Mouse (Mus musculus): ENCODE data around the gene Cdh22. TPM values are rescaled to one million over a fixed set of nuclear protein-coding genes. Genes with fewer than 3 reads are reported as not detected.
A peak's percentile ranks its signal among the peaks of the same experiment; 100 is the strongest.

The Cdh22 gene
- polyA plus RNA-seq, 1 experiment from 2014 or later: 0.15 TPM

DNA sequence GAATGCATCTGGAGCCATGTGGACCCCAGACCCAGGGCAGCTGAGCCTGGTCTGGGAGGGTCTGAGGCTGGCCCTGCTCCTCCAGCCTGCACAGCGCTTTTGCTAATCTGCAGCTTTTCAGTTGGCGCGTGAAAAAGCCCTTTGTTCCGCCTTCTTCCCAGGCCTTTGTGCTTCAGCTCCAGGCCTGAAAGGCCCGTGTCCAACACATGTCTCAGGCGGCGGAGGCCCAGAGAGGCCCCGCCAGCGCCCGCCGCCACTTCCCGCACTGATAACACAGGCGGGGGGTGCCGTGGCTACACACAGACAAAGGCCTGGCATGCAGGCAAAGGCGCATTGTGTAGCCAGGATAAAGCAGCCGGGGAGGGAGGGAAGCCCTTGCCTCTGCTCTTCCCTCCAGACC lies 98.6 kb downstream of the Cdh22 start:
- Histone ChIP-seq H3K36me3 (no peaks in the 10 kb centered on the region), H3K4me2 (no peak overlapping the region), H3K9me3 (replicated peaks) (no peaks in the 10 kb centered on the region), H3K4me1 (replicated peaks) (peaks cover 27% of the 10 kb centered on the region), H3K9ac (no peak overlapping the region), H3K27ac (no peak overlapping the region), H3K27me3 (peaks cover 79% of the 10 kb centered on the region), H3K4me3 (no peak overlapping the region)
- WGBS: 15% methylated on average over 16 of the region's 16 CpGs
- no peak; the same call in 1 of the 2 replicates for ATAC-seq (replicated peaks; ENCODE audit: insufficient number of reproducible peaks, insufficient read depth, low FRiP score, low read depth)

DNA sequence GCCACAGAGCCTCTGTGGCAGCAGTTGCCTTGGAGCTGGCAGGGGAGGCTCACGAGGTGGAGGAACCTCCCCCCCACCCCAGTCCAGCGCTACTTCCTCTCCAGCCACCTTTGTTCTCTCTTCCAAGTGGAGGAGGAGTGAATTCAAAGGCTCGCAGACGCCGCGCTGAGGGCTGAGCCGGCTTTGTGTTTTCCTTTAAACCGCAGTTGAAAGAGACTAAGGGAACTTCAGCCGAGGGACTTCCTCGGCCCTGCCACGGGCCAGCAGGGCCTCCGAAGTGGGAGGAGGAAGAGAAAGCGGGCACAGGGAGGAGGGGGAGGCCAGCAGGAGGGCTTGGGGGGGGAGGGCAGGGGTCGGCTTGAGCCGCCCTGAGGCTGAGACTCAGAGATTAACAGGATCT lies 101.1 kb downstream of the Cdh22 start:
- Histone ChIP-seq H3K4me2 (peak overlapping the region; percentile 34), H3K27me3 (peaks cover 77% of the 10 kb centered on the region), H3K4me1 (replicated peaks) (peaks cover 15% of the 10 kb centered on the region), H3K9me3 (replicated peaks) (no peaks in the 10 kb centered on the region), H3K4me3 (peak overlapping the region; percentile 8; the same call in 1 of the 2 replicates), H3K27ac (no peak overlapping the region), H3K36me3 (no peaks in the 10 kb centered on the region), H3K9ac (no peak overlapping the region)
- WGBS: 2% methylated on average over 15 of the region's 15 CpGs
- ATAC-seq (replicated peaks; ENCODE audit: insufficient number of reproducible peaks, insufficient read depth, low FRiP score, low read depth): no peak

DNA sequence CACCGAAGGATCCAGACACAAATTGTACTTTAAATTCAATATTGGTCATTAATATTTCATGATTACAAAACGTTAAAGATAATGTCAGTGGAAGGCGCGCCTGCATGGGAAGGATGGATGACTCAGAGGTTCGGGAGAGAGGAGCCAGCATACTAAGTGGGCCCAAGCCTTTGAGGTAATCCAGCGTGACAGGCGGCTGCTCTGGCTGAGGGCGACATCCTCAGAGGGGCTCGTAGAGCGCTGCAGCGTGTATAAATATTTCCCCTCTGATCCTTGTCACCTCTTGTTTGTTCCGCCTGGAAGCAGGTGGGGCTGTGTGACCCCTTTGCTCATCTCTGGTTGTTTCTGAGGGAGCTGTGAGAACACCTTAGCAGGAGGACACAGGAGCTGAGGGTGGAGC lies 103.2 kb downstream of the Cdh22 start:
- no peaks in the 10 kb centered on the region for H3K36me3 ChIP-seq
- H3K4me1 ChIP-seq (replicated peaks): peaks cover 11% of the 10 kb centered on the region
- H3K4me3 ChIP-seq: no peak overlapping the region
- no peak overlapping the region for H3K9ac ChIP-seq
- ATAC-seq (replicated peaks; ENCODE audit: insufficient number of reproducible peaks, insufficient read depth, low FRiP score, low read depth): no peak
- H3K9me3 ChIP-seq (replicated peaks): no peaks in the 10 kb centered on the region
- no peak overlapping the region for H3K27ac ChIP-seq
- WGBS: 40% methylated on average over 12 of the region's 12 CpGs
- H3K27me3 ChIP-seq: peaks cover 78% of the 10 kb centered on the region
- no peak overlapping the region for H3K4me2 ChIP-seq

DNA sequence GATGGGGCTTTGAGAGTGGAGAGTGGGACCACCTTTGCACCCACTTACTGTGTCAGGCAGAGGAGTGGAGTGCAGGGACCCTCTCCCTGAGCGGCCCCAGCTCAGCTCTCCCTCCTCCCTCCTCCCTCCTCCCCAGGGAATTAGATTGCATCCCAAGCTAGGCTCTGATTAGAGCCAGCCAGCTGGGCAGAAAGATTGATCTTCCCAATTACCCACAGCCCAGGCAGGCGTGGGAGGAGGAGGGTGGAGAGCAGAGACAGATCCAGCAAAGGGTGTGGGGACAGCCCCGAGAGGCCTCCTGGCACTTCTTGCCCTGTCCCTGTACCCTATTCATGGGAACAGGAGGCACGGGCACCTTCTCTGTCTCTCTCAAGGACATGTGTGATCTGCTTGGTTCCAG lies 105.5 kb downstream of the Cdh22 start:
- WGBS: 39% methylated on average over 4 of the region's 4 CpGs
- Histone ChIP-seq H3K27me3 (peaks cover 77% of the 10 kb centered on the region), H3K4me2 (no peak overlapping the region), H3K27ac (no peak overlapping the region), H3K9ac (no peak overlapping the region), H3K4me3 (no peak overlapping the region), H3K4me1 (replicated peaks) (peaks cover 8% of the 10 kb centered on the region; the same call in 1 of the 2 replicates), H3K9me3 (replicated peaks) (no peaks in the 10 kb centered on the region), H3K36me3 (no peaks in the 10 kb centered on the region)
- ATAC-seq (replicated peaks; ENCODE audit: insufficient number of reproducible peaks, insufficient read depth, low FRiP score, low read depth): no peak

DNA sequence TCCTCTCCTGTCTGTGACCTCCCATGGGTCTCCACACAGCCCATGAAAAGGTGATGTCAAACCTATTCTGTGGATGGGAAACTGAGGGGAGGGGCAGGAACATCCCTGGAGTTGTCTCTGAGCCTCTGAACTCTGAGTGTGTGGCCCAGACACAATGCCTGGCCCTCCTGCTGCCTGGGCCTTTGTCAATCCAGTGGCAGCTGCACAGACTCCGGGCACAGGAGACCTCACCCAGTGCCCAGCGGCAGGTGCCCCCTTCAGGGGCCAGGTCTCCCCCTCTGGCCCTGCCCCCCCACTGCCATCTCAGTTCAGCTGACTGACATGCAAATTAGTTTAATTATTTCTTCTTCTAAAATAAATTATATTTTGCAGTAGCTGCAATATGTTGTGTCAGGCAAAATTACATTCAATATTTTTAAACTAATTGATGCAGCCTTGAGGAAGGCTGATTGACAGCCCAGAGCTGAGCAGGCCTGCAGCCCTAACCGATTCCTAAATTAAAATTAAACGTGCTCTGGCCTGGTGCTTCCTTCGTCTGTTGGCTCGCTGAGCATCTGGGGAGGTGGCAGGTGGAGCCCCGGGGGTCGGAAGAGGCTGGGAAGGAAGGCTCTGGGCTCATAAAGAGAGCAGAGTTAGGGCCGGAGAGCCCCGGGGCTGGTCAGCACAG lies 107.6 kb downstream of the Cdh22 start:
- Histone ChIP-seq H3K4me3 (no peak overlapping the region), H3K4me1 (replicated peaks) (no peaks in the 10 kb centered on the region), H3K9ac (no peak overlapping the region), H3K27ac (no peak overlapping the region), H3K27me3 (peaks cover 68% of the 10 kb centered on the region), H3K36me3 (no peaks in the 10 kb centered on the region), H3K4me2 (no peak overlapping the region), H3K9me3 (replicated peaks) (no peaks in the 10 kb centered on the region)
- 51% methylated on average over 10 of the region's 10 CpGs for WGBS
- ATAC-seq (replicated peaks; ENCODE audit: insufficient number of reproducible peaks, insufficient read depth, low FRiP score, low read depth): no peak

DNA sequence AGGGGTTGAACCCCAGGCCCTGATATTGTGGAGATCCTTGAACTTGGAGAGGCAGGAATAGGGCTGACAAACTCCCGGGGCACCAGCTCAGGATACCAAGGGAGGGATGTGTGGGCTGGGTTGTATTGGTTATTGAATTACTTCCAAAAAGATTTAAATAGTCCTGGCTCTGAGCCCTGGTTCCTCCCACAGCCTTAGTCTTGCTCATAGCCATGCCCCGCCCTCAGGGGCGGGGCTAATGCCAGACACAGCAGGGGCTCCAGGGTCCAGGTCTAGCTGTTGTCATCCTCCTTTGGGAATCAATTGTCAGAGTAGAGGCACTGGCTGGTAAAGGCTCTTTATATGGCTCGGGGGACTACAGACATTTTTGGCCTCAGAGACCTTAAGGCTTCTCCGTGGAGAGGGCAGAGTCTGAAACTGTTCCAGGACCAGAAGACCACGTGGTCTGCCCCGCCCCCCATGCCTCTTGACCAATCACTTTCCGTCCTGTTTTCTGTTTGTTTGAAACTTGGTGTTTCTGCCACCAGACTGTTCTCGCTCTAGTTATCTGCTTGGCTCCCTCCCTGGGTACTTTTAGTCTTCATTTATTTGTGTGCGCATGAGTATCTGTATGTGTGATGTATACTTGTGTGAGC lies 113.3 kb downstream of the Cdh22 start:
- Histone ChIP-seq H3K36me3 (no peaks in the 10 kb centered on the region), H3K27me3 (peaks cover 80% of the 10 kb centered on the region), H3K9me3 (replicated peaks) (no peaks in the 10 kb centered on the region), H3K4me1 (replicated peaks) (no peaks in the 10 kb centered on the region), H3K9ac (no peak overlapping the region), H3K4me2 (no peak overlapping the region), H3K4me3 (no peak overlapping the region), H3K27ac (no peak overlapping the region)
- 0 out of 2 replicates have a peak, but pooled peaks have one; percentile 25 for ATAC-seq (replicated peaks; ENCODE audit: insufficient number of reproducible peaks, insufficient read depth, low FRiP score, low read depth)
- WGBS: 28% methylated on average over 10 of the region's 10 CpGs

DNA sequence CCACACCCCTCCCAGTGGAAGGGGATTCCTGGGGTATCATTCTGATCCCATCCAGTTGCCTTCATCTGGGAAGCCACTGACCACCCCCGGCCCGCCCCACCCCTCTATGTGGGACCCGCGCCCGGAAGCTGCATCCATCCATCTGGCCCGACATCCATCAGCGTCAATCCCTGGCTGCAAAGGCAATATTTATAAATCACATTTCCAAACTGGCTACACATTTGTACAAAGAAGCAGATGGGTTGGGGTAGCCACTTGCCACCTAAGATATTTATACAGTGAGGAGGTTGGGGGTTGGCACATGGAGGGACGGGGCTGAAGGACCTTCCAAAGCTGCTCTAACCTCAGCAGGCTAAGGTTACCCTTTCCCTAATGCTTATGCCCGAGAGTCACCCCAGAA lies 113.9 kb downstream of the Cdh22 start:
- Histone ChIP-seq H3K27ac (no peak overlapping the region), H3K27me3 (peaks cover 80% of the 10 kb centered on the region), H3K4me2 (no peak overlapping the region), H3K9ac (no peak overlapping the region), H3K4me1 (replicated peaks) (no peaks in the 10 kb centered on the region), H3K4me3 (no peak overlapping the region), H3K36me3 (no peaks in the 10 kb centered on the region), H3K9me3 (replicated peaks) (no peaks in the 10 kb centered on the region)
- WGBS: 69% methylated on average over 9 of the region's 9 CpGs
- ATAC-seq (replicated peaks; ENCODE audit: insufficient number of reproducible peaks, insufficient read depth, low FRiP score, low read depth): no peak

DNA sequence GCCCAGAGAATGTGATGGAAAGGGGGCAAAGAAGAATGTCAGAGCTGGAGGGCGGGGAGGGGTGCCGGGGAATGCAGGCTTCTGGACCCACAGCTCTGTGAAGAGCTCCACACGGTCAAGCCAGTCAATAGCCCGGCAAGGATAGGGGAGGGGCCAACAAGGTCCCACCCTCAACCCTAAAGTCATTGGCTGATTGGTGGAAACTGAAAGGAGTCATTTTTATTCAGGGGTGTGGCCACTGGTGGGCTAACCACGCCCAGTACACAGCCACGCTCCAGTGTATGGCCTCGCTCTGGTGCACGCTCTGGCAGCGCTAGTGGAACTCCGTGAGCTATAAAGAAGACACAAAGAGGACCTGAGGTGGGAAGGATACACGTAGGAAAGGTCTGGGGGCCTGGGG lies 120.9 kb downstream of the Cdh22 start:
- H3K9me3 ChIP-seq (replicated peaks): no peaks in the 10 kb centered on the region
- no peak for ATAC-seq (replicated peaks; ENCODE audit: insufficient number of reproducible peaks, insufficient read depth, low FRiP score, low read depth)
- H3K27me3 ChIP-seq: peaks cover 99% of the 10 kb centered on the region
- no peak overlapping the region for H3K4me2 ChIP-seq
- H3K36me3 ChIP-seq: no peaks in the 10 kb centered on the region
- WGBS: 23% methylated on average over 11 of the region's 11 CpGs
- H3K27ac ChIP-seq: no peak overlapping the region
- no peak overlapping the region for H3K4me3 ChIP-seq
- no peak overlapping the region for H3K9ac ChIP-seq
- peaks cover 5% of the 10 kb centered on the region; the same call in 1 of the 2 replicates for H3K4me1 ChIP-seq (replicated peaks)

DNA sequence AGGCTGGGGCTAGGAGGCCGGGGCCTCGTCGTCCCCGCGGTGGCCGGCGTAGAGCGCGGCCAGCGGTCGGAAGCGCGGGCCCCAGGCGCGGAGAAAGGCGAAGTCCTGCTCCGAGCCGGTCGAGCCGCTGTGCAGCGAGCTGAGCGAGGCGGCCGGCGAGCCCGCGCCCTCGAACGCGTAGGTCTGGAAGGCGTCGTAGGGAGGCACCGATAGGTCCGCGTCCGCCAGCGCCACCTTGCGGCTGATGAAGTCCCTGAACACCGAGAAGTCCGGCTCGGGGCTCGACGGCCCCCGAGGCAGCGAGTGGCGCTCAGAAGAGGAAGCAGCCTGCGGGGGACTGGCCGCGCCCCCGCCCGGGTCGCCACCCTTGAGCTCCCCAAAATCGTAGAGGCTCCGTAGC lies 122.5 kb downstream of the Cdh22 start:
- Histone ChIP-seq H3K4me1 (replicated peaks) (peaks cover 5% of the 10 kb centered on the region; the same call in 1 of the 2 replicates), H3K27me3 (peaks cover 96% of the 10 kb centered on the region), H3K9me3 (replicated peaks) (no peaks in the 10 kb centered on the region), H3K27ac (no peak overlapping the region), H3K4me3 (peak overlapping the region; percentile 17; the same call in 1 of the 2 replicates), H3K4me2 (no peak overlapping the region), H3K36me3 (no peaks in the 10 kb centered on the region), H3K9ac (no peak overlapping the region)
- WGBS: 1% methylated on average over 54 of the region's 54 CpGs
- peak; percentile 19; the same call in 1 of the 2 replicates for ATAC-seq (replicated peaks; ENCODE audit: insufficient number of reproducible peaks, insufficient read depth, low FRiP score, low read depth)

DNA sequence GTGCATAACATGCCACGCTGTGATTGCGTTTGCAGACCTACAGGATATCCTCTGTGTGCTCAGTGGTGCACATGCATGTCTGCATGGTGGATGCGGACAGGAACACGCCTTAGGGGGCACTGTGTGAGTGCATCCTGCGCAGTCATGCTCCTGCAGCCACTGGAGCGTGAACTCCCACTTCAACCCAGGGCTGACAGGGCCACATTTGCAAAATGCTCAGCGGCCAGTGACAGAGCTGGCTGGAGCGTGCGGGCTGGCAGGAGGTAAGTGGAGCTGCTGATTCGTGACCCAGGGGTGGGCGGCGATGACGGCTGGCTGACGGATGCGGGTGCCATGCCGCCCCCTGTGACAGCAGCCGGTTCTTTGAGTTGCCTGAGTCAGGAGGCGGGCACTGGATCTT lies 128.1 kb downstream of the Cdh22 start:
- H3K9ac ChIP-seq: no peak overlapping the region
- H3K36me3 ChIP-seq: no peaks in the 10 kb centered on the region
- no peaks in the 10 kb centered on the region for H3K9me3 ChIP-seq (replicated peaks)
- no peak overlapping the region for H3K4me3 ChIP-seq
- H3K4me1 ChIP-seq (replicated peaks): no peaks in the 10 kb centered on the region
- ATAC-seq (replicated peaks; ENCODE audit: insufficient number of reproducible peaks, insufficient read depth, low FRiP score, low read depth): no peak
- no peak overlapping the region for H3K4me2 ChIP-seq
- H3K27ac ChIP-seq: no peak overlapping the region
- 18% methylated on average over 17 of the region's 18 CpGs for WGBS
- peaks cover 94% of the 10 kb centered on the region for H3K27me3 ChIP-seq

DNA sequence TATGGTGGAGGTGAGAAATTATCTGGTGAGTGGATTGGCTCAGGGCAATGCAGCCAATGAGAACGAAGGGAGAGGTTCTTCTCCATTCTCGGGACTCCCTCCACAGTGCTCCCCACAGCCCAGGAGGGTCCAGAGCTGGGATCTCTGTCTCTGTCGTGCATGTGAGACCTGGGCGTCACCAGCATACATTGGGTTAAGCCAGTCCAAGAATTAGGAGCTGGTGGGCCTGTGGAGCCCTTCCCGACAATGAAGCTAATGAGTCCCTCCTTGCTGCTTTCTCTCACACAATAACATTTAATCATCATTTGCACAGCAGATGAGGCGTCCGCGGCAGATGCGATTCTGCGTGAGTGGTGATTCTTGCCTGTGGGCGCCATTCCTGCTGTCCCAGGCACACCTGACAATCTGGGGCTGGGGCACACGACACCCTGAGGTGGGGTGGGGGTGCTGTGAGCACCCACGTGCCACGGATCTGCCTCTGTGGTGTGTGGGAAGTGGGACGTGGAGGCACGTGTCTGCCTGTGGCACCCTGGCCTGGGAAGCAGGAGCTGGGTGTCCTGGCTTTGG lies 129.1 kb downstream of the Cdh22 start:
- Histone ChIP-seq H3K4me2 (no peak overlapping the region), H3K27me3 (peaks cover 94% of the 10 kb centered on the region), H3K9me3 (replicated peaks) (no peaks in the 10 kb centered on the region), H3K4me1 (replicated peaks) (0 out of 2 replicates have a peak, but pooled peaks cover 4% of the 10 kb centered on the region), H3K4me3 (no peak overlapping the region), H3K9ac (no peak overlapping the region), H3K36me3 (no peaks in the 10 kb centered on the region), H3K27ac (no peak overlapping the region)
- 69% methylated on average over 16 of the region's 16 CpGs for WGBS
- ATAC-seq (replicated peaks; ENCODE audit: insufficient number of reproducible peaks, insufficient read depth, low FRiP score, low read depth): no peak
